Comparison of ENCODE assay signal across 26 mouse cellular contexts in genomic region chr16:14143298-14143697, GRCm38 (mm10).
"Had no signal": no experiment of that assay in that cellular context is flagged by ENCODE, and none has a peak within 500 bp of the region (broad histone marks: within the 10 kb centered on the region; RNA-seq: fewer than 3 reads in every experiment).

No protein-coding gene starts in this region.

- H3K27me3 ChIP-seq: embryonic facial prominence, embryonic 12.5 days; embryonic facial prominence, embryonic 13.5 days; embryonic facial prominence, embryonic 15.5 days; forebrain, embryonic 12.5 days; forebrain, embryonic 13.5 days; forebrain, embryonic 15.5 days had no signal

- H3K27ac ChIP-seq: embryonic facial prominence, embryonic 10.5 days; embryonic facial prominence, embryonic 12.5 days; embryonic facial prominence, embryonic 13.5 days; embryonic facial prominence, embryonic 15.5 days; forebrain, embryonic 10.5 days; forebrain, embryonic 12.5 days; forebrain, embryonic 13.5 days; forebrain, embryonic 15.5 days; gastrocnemius, adult 2 months; heart, adult 2 months had no signal

- H3K4me3 ChIP-seq: embryonic facial prominence, embryonic 10.5 days; embryonic facial prominence, embryonic 12.5 days; embryonic facial prominence, embryonic 13.5 days; embryonic facial prominence, embryonic 15.5 days; erythroblast, embryonic 14.5 days; forebrain, embryonic 10.5 days; forebrain, embryonic 12.5 days; forebrain, embryonic 13.5 days; forebrain, embryonic 15.5 days; gastrocnemius, adult 2 months; heart, adult 2 months had no signal

- H3K9ac ChIP-seq: embryonic facial prominence, embryonic 12.5 days; embryonic facial prominence, embryonic 13.5 days; embryonic facial prominence, embryonic 15.5 days; forebrain, embryonic 12.5 days; forebrain, embryonic 13.5 days; forebrain, embryonic 15.5 days; forebrain, postnatal 0 days had no signal

- DNase-seq: cerebellum, adult 8-10 months; cerebellum, adult 9-10 months; cerebellum, adult 9-11 months; cerebellum, postnatal 10 days; cerebellum, postnatal 14 days; cerebellum, postnatal 25 days; cerebellum, postnatal 36 days; embryo, embryonic 11 days; forebrain, postnatal 0 days; gastrocnemius, adult 2 months; gastrocnemius, postnatal 10 days; gastrocnemius, postnatal 14 days; gastrocnemius, postnatal 25 days; gastrocnemius, postnatal 36 days; heart, adult 11 months; heart, adult 18-20 months; heart, adult 2 months had no signal

- H3K4me1 ChIP-seq: embryonic facial prominence, embryonic 10.5 days; embryonic facial prominence, embryonic 12.5 days; embryonic facial prominence, embryonic 13.5 days; embryonic facial prominence, embryonic 15.5 days; forebrain, embryonic 10.5 days; forebrain, embryonic 12.5 days; forebrain, embryonic 13.5 days; forebrain, embryonic 15.5 days had no signal
